Comparison of ENCODE assay signal across 8 mouse cellular contexts in genomic region chr11:95309510-95310006, GRCm38 (mm10). TPM values are rescaled to one million over a fixed set of nuclear protein-coding genes. Genes with fewer than 3 reads are reported as not detected.
A peak's percentile ranks its signal among the peaks of the same experiment; 100 is the strongest.
DNase-seq lines count a peak whose midpoint lies in the region; ATAC-seq and TF ChIP-seq lines count a peak whose summit lies in the region.

No protein-coding gene starts in this region.

- peak; percentile 95 for ATAC-seq in embryonic facial prominence, embryonic 15.5 days (ENCODE audit: insufficient number of reproducible peaks, low FRiP score, low TSS enrichment, low read depth)
- ATAC-seq in limb, embryonic 14.5 days (ENCODE audit: low FRiP score, low read depth), result peak; percentile 94
- peak; percentile 95 for ATAC-seq in midbrain, postnatal 0 days (ENCODE audit: low FRiP score)

- H3K27ac ChIP-seq in bone marrow, adult 2 months (ENCODE audit: control insufficient read depth, insufficient read depth, low read depth, low read length, poor library complexity), result peak overlapping the region; percentile 94
- peak overlapping the region; percentile 99 for H3K27ac ChIP-seq in embryonic facial prominence, embryonic 15.5 days (replicated peaks)
- peak overlapping the region; percentile 91 for H3K27ac ChIP-seq in limb, embryonic 14.5 days (replicated peaks; ENCODE audit: low read depth, low read length)
- H3K27ac ChIP-seq in midbrain, postnatal 0 days (ENCODE audit: low read depth, low read length), result peak overlapping the region; percentile 96

- no peaks in the 10 kb centered on the region for H3K27me3 ChIP-seq in embryonic facial prominence, embryonic 15.5 days
- H3K27me3 ChIP-seq in limb, embryonic 14.5 days (ENCODE audit: control insufficient read depth, insufficient read depth, low read length), result no peaks in the 10 kb centered on the region
- H3K27me3 ChIP-seq in midbrain, postnatal 0 days (ENCODE audit: insufficient read depth, low read length), result no peaks in the 10 kb centered on the region

- under 1% methylated on average over 37 of the region's 37 CpGs for WGBS in bone marrow, adult 2 months
- under 1% methylated on average over 37 of the region's 37 CpGs for WGBS in embryonic facial prominence, embryonic 15.5 days
- WGBS in limb, embryonic 14.5 days, result 1% methylated on average over 30 of the region's 37 CpGs
- under 1% methylated on average over 36 of the region's 37 CpGs for WGBS in midbrain, postnatal 0 days

- H3K9ac ChIP-seq in embryonic facial prominence, embryonic 15.5 days, result peak overlapping the region; percentile 99
- peak overlapping the region; percentile 89 for H3K9ac ChIP-seq in limb, embryonic 14.5 days (ENCODE audit: low read depth, low read length, severe bottlenecking)
- peak overlapping the region; percentile 84 for H3K9ac ChIP-seq in midbrain, postnatal 0 days (replicated peaks; ENCODE audit: low read length, poor library complexity, severe bottlenecking)

- H3K4me1 ChIP-seq in bone marrow, adult 2 months (ENCODE audit: control insufficient read depth, insufficient read depth, low read length), result no peaks in the 10 kb centered on the region; the same call in 1 of the 2 replicates
- peaks cover 16% of the 10 kb centered on the region for H3K4me1 ChIP-seq in embryonic facial prominence, embryonic 15.5 days
- H3K4me1 ChIP-seq in limb, embryonic 14.5 days (ENCODE audit: control insufficient read depth, insufficient read depth, low read length), result peaks cover 11% of the 10 kb centered on the region
- H3K4me1 ChIP-seq in midbrain, postnatal 0 days (ENCODE audit: insufficient read depth, low read length), result peaks cover 8% of the 10 kb centered on the region; the same call in 1 of the 2 replicates

- DNase-seq in 416B (ENCODE audit: low read depth), result peak; percentile 99
- peak; percentile 98 for DNase-seq in heart, adult 8-10 months (ENCODE audit: low spot score)
- peak; percentile 99 for DNase-seq in kidney, adult 9 months
- DNase-seq in limb, embryonic 14.5 days (ENCODE audit: low spot score), result peak; percentile 99
- peak; percentile 99 for DNase-seq in midbrain, postnatal 0 days (ENCODE audit: low spot score)
- DNase-seq in spleen, postnatal 14 days (ENCODE audit: low spot score in 2 of 2), result peak; percentile 89 to 91

- peak; percentile 60; the same call in 1 of the 2 replicates for TF ChIP-seq POLR2A in bone marrow, adult 2 months (IDR thresholded peaks at IDR 0.05; ENCODE audit: borderline replicate concordance, control insufficient read depth, low read depth, low read length)
- no peak for TF ChIP-seq POLR2A in limb, embryonic 14.5 days (IDR thresholded peaks at IDR 0.05; ENCODE audit: borderline replicate concordance, extremely low read depth, insufficient read depth, insufficient read length)

- no peaks in the 10 kb centered on the region for H3K9me3 ChIP-seq in embryonic facial prominence, embryonic 15.5 days (replicated peaks)
- H3K9me3 ChIP-seq in limb, embryonic 14.5 days (ENCODE audit: control insufficient read depth, low read length), result no peaks in the 10 kb centered on the region
- no peaks in the 10 kb centered on the region for H3K9me3 ChIP-seq in midbrain, postnatal 0 days (ENCODE audit: low read length)

- H3K4me3 ChIP-seq in bone marrow, adult 2 months (replicated peaks; ENCODE audit: control insufficient read depth, low read depth, low read length), result peak overlapping the region; percentile 90
- peak overlapping the region; percentile 99 for H3K4me3 ChIP-seq in embryonic facial prominence, embryonic 15.5 days (replicated peaks)
- peak overlapping the region; percentile 95 for H3K4me3 ChIP-seq in limb, embryonic 14.5 days (replicated peaks; ENCODE audit: low read length)
- H3K4me3 ChIP-seq in midbrain, postnatal 0 days (ENCODE audit: low read depth, low read length), result peak overlapping the region; percentile 80

- no peak for TF ChIP-seq CTCF in bone marrow, adult 2 months (IDR thresholded peaks at IDR 0.05; ENCODE audit: control insufficient read depth, insufficient read depth, low read length)
- TF ChIP-seq CTCF in midbrain, postnatal 0 days (IDR thresholded peaks at IDR 0.05), result no peak

- peak overlapping the region; percentile 69 for H3K4me2 ChIP-seq in embryonic facial prominence, embryonic 15.5 days (replicated peaks)
- H3K4me2 ChIP-seq in limb, embryonic 14.5 days (replicated peaks; ENCODE audit: low read depth, low read length, severe bottlenecking), result peak overlapping the region; percentile 67
- H3K4me2 ChIP-seq in midbrain, postnatal 0 days (ENCODE audit: low read depth, low read length, poor library complexity, severe bottlenecking), result peak overlapping the region; percentile 50

- H3K36me3 ChIP-seq in embryonic facial prominence, embryonic 15.5 days, result peaks cover 16% of the 10 kb centered on the region
- H3K36me3 ChIP-seq in limb, embryonic 14.5 days (ENCODE audit: control insufficient read depth, insufficient read depth, low read length), result peaks cover 15% of the 10 kb centered on the region
- H3K36me3 ChIP-seq in midbrain, postnatal 0 days (ENCODE audit: insufficient read depth, low read length), result no peaks in the 10 kb centered on the region

RNA-seq across cellular contexts. Expression of gene Kat7, which starts 0.5 kb away (rescaled TPM):
- polyA plus RNA-seq in bone marrow, adult 2 months (2011; ENCODE audit: insufficient read depth, insufficient read length, low replicate concordance, missing spikeins), result 26.3 and 39.0 TPM in 2 replicates
- 60.6 and 70.0 TPM in 2 replicates for polyA plus RNA-seq in embryonic facial prominence, embryonic 15.5 days (2015; fragmentation: Nextera tagmentation; extraction: Ambion mirVana)
- total RNA-seq in heart, adult 8-10 months (2022), result 10 to 100 TPM; 27.2 to 37.8 (median 32.3) TPM
- polyA plus RNA-seq in limb, embryonic 14.5 days (2012; rRNA removed), result 49.7 and 51.4 TPM in 2 replicates
- 58.5 and 60.1 TPM in 2 replicates for polyA plus RNA-seq in limb, embryonic 14.5 days (2014; fragmentation: Nextera tagmentation; extraction: Ambion mirVana)
- total RNA-seq in midbrain, postnatal 0 days (2014; rRNA removed), result 72.5 and 113 TPM in 2 replicates
- polyA plus RNA-seq in midbrain, postnatal 0 days (2015; fragmentation: Nextera tagmentation; extraction: Ambion mirVana), result 65.6 and 72.7 TPM in 2 replicates

RNA-seq across cellular contexts. Expression of gene Fam117a, which starts 27.3 kb away (rescaled TPM):
- polyA plus RNA-seq in bone marrow, adult 2 months (2011; ENCODE audit: insufficient read depth, insufficient read length, low replicate concordance, missing spikeins), result 167 and 178 TPM in 2 replicates
- polyA plus RNA-seq in embryonic facial prominence, embryonic 15.5 days (2015; fragmentation: Nextera tagmentation; extraction: Ambion mirVana), result 15.5 and 17.0 TPM in 2 replicates
- total RNA-seq in heart, adult 8-10 months (2022), result 1 to 10 TPM; 5.1 to 6.6 (median 6.0) TPM
- 48.3 and 59.6 TPM in 2 replicates for polyA plus RNA-seq in limb, embryonic 14.5 days (2012; rRNA removed)
- 19.3 and 22.1 TPM in 2 replicates for polyA plus RNA-seq in limb, embryonic 14.5 days (2014; fragmentation: Nextera tagmentation; extraction: Ambion mirVana)
- 5.3 and 6.1 TPM in 2 replicates for total RNA-seq in midbrain, postnatal 0 days (2014; rRNA removed)
- 1.1 and 1.6 TPM in 2 replicates for polyA plus RNA-seq in midbrain, postnatal 0 days (2015; fragmentation: Nextera tagmentation; extraction: Ambion mirVana)

RNA-seq across cellular contexts. Expression of gene Tac4, which starts 48.2 kb away (rescaled TPM):
- not detected in 2 replicates for polyA plus RNA-seq in bone marrow, adult 2 months (2011; ENCODE audit: insufficient read depth, insufficient read length, low replicate concordance, missing spikeins)
- polyA plus RNA-seq in embryonic facial prominence, embryonic 15.5 days (2015; fragmentation: Nextera tagmentation; extraction: Ambion mirVana), result 0.13 and 0.21 TPM in 2 replicates
- not detected for total RNA-seq in heart, adult 8-10 months (2022)
- polyA plus RNA-seq in limb, embryonic 14.5 days (2012; rRNA removed), result 0.08 TPM in 1 of 2 replicates, not detected in the other
- polyA plus RNA-seq in limb, embryonic 14.5 days (2014; fragmentation: Nextera tagmentation; extraction: Ambion mirVana), result not detected in 2 replicates
- total RNA-seq in midbrain, postnatal 0 days (2014; rRNA removed), result not detected in 2 replicates
- not detected in 2 replicates for polyA plus RNA-seq in midbrain, postnatal 0 days (2015; fragmentation: Nextera tagmentation; extraction: Ambion mirVana)

Comparison
In these comparisons a context has a peak if more than half of its experiments do, and no peak if none do; other contexts are left out.
1. Peak in every context shown above with its lines: DNase-seq, ATAC-seq, H3K4me3 ChIP-seq and H3K27ac ChIP-seq.